Mouse (Mus musculus) embryonic facial prominence, embryonic 11.5 days (tissue): ENCODE results near the gene Ptp4a2. TPM values are rescaled to one million over a fixed set of nuclear protein-coding genes. Genes with fewer than 3 reads are reported as not detected.

Source experiments
- ATAC-seq: fragments of 200-750 bp; cut with Nextera tagmentation; replicated peaks from 2 replicates; pipeline ENCODE4 v1.8.0; 2017; ENCODE audit warnings: low read depth; ENCODE audit not compliant: insufficient number of reproducible peaks, low FRiP score, low TSS enrichment
- DNase-seq: peaks from one replicate; pipeline ENCODE4 v3.0.0-alpha.2; 2015; ENCODE audit warnings: low spot score
- H3K27ac ChIP-seq: fragments of 300-500 bp; sonication (generic); replicated peaks from 2 replicates; pipeline ENCODE4 v1.5.1; 2014; ENCODE audit warnings: mild to moderate bottlenecking, low read depth, low read length, control low read depth
- H3K27me3 ChIP-seq: fragments of 300-500 bp; sonication (generic); 2 replicates; pipeline ENCODE4 v1.6.1; 2014; ENCODE audit warnings: mild to moderate bottlenecking, low read length, moderate library complexity, mixed read lengths; ENCODE audit not compliant: control insufficient read depth, insufficient read depth
- H3K36me3 ChIP-seq: fragments of 300-500 bp; sonication (generic); replicated peaks from 2 replicates; pipeline ENCODE4 v1.6.1; 2014; ENCODE audit warnings: low read depth, mild to moderate bottlenecking, low read length, moderate library complexity, mixed read lengths; ENCODE audit not compliant: control insufficient read depth, insufficient read depth
- H3K4me1 ChIP-seq: fragments of 300-500 bp; sonication (generic); 2 replicates; pipeline ENCODE4 v1.6.1; 2014; ENCODE audit warnings: low read length, mixed read lengths; ENCODE audit not compliant: control insufficient read depth, insufficient read depth
- H3K4me2 ChIP-seq: fragments of 300-500 bp; sonication (generic); 2 replicates; pipeline ENCODE4 v1.6.1; 2014; ENCODE audit warnings: low read depth, mild to moderate bottlenecking, control low read depth, low read length, moderate library complexity
- H3K4me3 ChIP-seq: fragments of 300-500 bp; sonication (generic); 2 replicates; pipeline ENCODE4 v1.5.1; 2014; ENCODE audit warnings: low read depth, low read length, control low read depth
- H3K9ac ChIP-seq: fragments of 300-500 bp; sonication (generic); replicated peaks from 2 replicates; pipeline ENCODE4 v1.6.1; 2014; ENCODE audit warnings: mild to moderate bottlenecking, control low read depth, low read length
- H3K9me3 ChIP-seq: fragments of 300-500 bp; sonication (generic); replicated peaks from 2 replicates; pipeline ENCODE4 v1.6.1; 2016; ENCODE audit warnings: mild to moderate bottlenecking, low read length, inconsistent platforms, mixed read lengths; ENCODE audit not compliant: control insufficient read depth
- WGBS: fragments of 180-500 bp; shearing (Covaris S2); extraction: QIAGEN DNeasy Blood & Tissue Kit; methylation state at CpG from one replicate; pipeline ENCODE4 v1.1.7; 2014; 5-methylcytosine and 5-hydroxymethylcytosine counted together
- polyA plus RNA-seq: library from polyadenylated mRNA; unstranded; fragments of >200 nt; fragmentation: Nextera tagmentation; extraction: Ambion mirVana; gene quantifications from 2 replicates; pipeline ENCODE4 v1.2.1, GENCODE M21; 2014

Ptp4a2 gene
- polyA plus RNA-seq, 1 experiment from 2014 or later: 376 TPM

DNA sequence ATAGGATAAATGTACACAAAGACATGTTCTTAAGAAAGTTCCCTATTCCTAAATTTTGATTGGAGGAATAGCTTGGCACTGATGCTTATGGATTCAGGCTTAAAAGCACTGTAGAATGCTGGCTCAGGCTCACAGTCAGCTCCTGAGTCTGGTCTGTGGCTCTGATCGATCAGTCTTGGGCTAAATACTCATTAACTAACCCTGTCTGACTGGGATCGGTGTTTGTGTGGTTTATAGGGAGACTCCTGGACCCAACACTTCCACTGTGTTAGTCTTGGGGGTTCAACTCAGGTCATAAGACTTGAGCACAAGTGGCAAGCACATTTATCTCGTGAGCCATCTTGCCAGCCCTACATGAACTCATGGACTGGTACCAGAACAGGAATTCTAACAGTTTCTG, 6.0 kb upstream of the Ptp4a2 start:
- Histone ChIP-seq H3K4me2 (no peak overlapping the region), H3K27me3 (no peaks in the 10 kb centered on the region), H3K4me3 (no peak overlapping the region), H3K27ac (no peak overlapping the region), H3K4me1 (no peaks in the 10 kb centered on the region), H3K9me3 (no peaks in the 10 kb centered on the region), H3K9ac (no peak overlapping the region), H3K36me3 (no peaks in the 10 kb centered on the region)
- ATAC-seq (no peak), DNase-seq (no peak)
- 90% methylated on average over 3 of the region's 3 CpGs for WGBS

DNA sequence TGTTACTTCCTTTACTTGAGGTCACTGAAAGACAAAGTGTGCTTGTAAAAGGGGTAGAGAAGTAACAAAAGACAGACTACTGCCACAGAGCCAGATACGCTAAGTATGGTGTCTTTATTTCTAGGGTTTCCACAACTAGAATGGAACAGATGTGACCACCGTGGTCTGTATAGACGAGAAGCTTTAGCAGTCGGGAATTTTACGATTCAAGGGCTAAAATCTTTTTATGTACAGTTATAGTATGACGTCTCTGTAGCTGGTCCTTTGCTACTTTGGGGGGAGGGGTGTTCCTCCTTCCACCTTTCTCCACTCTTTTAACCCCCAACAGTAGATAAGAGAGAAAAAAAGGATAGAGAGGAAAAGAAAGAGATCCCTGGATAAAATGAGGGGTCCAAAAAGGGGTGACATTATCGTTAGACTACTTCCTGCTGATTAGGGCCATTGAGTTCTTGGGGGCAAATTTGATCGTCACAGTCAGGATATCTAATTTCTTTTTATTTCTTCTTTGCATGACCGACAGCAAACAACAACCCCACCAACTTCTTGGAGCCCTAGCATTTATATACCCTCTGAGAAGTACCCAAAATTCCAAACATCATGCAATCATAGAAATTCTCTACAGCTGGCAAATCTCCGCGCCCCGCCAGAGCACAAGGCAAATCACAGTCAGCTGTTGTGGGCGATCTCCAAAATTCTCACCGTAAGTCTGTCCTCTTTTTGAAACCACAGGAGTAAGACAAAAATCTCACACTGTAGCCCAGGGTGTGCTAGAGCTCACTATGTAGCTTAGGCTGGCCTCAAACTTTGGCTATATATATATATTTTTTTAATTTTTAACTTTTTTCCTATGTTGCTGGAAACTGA, 818 bp downstream of the Ptp4a2 start:
- Histone ChIP-seq H3K27me3 (no peaks in the 10 kb centered on the region), H3K27ac (no peak overlapping the region), H3K36me3 (no peaks in the 10 kb centered on the region), H3K4me1 (peaks cover 7% of the 10 kb centered on the region; the same call in 1 of the 2 replicates), H3K4me3 (no peak overlapping the region), H3K4me2 (no peak overlapping the region), H3K9me3 (no peaks in the 10 kb centered on the region), H3K9ac (no peak overlapping the region)
- ATAC-seq: no peak
- no peak for DNase-seq
- WGBS: 76% methylated on average over 14 of the region's 14 CpGs

DNA sequence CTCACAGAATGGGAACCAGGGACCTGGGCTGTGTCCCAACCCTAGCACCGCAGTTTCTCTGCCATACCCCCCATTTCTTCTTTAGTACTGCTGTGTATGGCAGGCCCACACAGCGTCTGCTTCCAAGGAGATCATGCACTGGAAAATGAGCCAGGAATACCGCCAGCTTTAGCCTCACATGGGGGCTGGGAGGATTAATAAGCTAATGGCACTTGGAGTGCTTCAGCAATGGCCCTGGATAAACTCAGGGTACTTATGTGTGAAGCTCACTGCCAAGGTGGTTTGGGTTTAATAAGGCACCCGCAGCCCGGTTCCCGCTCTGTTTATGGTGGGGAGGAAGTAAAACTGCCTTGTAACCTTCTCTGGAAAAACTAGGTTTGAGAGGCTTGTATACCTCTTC, 6.6 kb downstream of the Ptp4a2 start:
- Histone ChIP-seq H3K9me3 (no peaks in the 10 kb centered on the region), H3K27ac (no peak overlapping the region), H3K27me3 (no peaks in the 10 kb centered on the region), H3K4me2 (no peak overlapping the region), H3K4me1 (no peaks in the 10 kb centered on the region; the same call in 1 of the 2 replicates), H3K36me3 (no peaks in the 10 kb centered on the region), H3K4me3 (no peak overlapping the region), H3K9ac (no peak overlapping the region)
- WGBS: 74% methylated on average over 6 of the region's 6 CpGs
- DNase-seq: no peak
- no peak for ATAC-seq

DNA sequence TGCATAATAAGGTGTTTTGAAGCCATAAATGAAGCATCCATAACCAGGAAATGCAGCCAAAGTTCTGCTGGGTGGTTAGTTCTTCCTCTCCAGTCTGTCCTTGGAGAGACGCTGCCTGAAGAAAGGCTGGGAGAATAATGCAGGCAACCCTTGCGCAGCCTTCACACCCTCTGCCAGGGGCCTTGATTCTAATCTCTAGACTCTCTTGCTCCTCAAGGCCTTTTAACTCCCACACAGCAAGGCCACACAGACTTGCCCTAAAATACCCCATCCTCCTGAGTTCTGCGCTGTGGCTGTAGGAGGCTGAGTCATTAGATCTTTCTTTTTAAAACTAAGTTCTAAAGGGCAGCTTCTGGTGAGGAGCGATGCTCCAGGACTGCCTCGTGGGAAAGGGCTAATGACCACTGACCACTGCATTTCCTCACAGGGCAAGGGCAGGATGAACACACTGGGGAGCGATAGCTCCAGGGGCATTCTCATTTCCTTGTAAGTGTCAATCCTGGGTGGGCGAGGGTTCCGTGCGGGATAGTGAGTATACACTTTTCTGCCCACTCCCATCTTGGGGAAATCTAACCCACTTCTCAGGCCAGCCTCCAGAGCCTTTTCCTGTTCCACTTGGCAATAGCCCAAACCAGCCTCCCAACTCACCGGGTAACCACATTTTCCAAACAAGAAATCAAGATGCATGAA, 7.6 kb downstream of the Ptp4a2 start:
- Histone ChIP-seq H3K9ac (no peak overlapping the region), H3K9me3 (no peaks in the 10 kb centered on the region), H3K27me3 (no peaks in the 10 kb centered on the region), H3K4me3 (no peak overlapping the region), H3K4me1 (no peaks in the 10 kb centered on the region; the same call in 1 of the 2 replicates), H3K36me3 (no peaks in the 10 kb centered on the region), H3K27ac (no peak overlapping the region), H3K4me2 (no peak overlapping the region)
- no peak for ATAC-seq
- no peak for DNase-seq
- whole genome bisulfite sequencing: 74% methylated on average over 10 of the region's 10 CpGs

DNA sequence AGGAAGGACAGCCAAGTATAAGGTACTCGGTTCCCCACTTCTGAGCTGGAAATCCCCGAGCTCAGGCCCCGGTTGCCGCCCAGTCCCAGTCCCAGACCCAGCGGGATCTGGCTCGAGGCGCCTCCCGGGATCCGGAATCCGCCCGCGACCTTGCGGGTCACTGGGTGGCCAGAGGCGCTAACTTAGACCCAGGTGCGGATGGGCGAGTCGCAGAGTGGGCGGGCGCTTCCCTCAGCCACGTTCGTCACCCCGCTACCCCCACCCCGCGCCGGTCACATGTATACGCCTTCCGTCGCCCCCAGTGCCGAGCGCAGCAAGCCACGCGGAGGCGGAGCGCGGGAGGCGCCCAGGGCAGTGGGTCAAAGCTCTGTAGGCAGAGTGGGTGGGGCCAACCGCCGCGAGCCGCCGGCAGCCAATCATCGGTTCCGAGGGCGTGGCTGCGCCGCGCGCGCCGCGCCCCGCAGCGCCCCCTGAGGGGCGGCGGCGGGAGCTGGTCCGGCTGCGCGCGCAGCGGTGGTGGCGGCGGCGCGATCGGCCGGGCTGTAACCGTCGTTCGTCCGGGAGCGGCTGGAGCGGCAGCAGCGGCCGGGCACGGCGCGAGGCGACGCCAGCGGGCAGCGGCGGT, 8.8 kb downstream of the Ptp4a2 start:
- Histone ChIP-seq H3K36me3 (no peaks in the 10 kb centered on the region), H3K9me3 (no peaks in the 10 kb centered on the region), H3K27me3 (no peaks in the 10 kb centered on the region), H3K9ac (peak overlapping the region; percentile 90), H3K4me3 (peak overlapping the region; percentile 68), H3K27ac (peak overlapping the region; percentile 82), H3K4me1 (no peaks in the 10 kb centered on the region; the same call in 1 of the 2 replicates), H3K4me2 (peak overlapping the region; percentile 52)
- WGBS: 0% methylated on average over 34 of the region's 83 CpGs
- peak; percentile 97 for DNase-seq
- peak; percentile 94 for ATAC-seq

DNA sequence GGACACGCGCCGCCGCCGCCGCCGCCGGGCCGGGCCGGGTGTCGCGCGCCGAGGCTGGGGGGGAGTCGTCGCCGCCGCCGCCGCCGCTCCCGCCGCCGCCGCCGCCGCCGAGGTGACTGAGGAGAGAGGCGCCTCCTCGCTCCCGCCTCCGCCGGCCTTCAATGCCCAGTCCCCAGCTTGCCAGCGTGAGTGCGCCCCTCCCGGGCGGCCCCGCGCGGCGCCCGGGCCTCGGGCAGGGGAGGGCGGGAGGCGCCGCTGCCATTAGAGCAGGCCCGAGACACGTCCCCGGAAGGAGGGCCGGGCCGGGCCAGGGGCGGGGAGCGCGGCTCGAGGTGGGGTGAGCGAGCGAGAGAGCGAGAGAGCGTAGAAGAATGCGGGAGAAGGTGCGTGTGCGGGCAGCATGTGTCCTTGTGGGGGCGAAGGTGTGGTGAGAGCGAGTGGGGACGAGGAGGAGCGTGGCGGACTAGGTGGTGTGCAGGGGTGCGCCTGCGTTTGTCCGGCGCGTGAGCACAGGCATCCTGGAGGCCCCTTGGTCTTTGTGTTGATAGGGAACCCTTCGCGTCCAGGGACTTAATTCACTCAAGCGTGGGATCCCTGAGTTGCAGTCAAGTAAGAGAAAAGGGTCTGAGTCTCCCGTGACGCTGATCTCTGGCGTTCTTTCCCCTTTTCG, 9.5 kb downstream of the Ptp4a2 start:
- under 1% methylated on average over 54 of the region's 79 CpGs for WGBS
- H3K9me3 ChIP-seq: no peaks in the 10 kb centered on the region
- peak overlapping the region; percentile 82 for H3K27ac ChIP-seq
- peak overlapping the region; percentile 90 for H3K9ac ChIP-seq
- ATAC-seq (peak; percentile 86), DNase-seq (peak; percentile 73)
- H3K36me3 ChIP-seq: no peaks in the 10 kb centered on the region
- H3K4me2 ChIP-seq: peak overlapping the region; percentile 52
- H3K4me1 ChIP-seq: no peaks in the 10 kb centered on the region; the same call in 1 of the 2 replicates
- H3K4me3 ChIP-seq: peak overlapping the region; percentile 68
- H3K27me3 ChIP-seq: no peaks in the 10 kb centered on the region

DNA sequence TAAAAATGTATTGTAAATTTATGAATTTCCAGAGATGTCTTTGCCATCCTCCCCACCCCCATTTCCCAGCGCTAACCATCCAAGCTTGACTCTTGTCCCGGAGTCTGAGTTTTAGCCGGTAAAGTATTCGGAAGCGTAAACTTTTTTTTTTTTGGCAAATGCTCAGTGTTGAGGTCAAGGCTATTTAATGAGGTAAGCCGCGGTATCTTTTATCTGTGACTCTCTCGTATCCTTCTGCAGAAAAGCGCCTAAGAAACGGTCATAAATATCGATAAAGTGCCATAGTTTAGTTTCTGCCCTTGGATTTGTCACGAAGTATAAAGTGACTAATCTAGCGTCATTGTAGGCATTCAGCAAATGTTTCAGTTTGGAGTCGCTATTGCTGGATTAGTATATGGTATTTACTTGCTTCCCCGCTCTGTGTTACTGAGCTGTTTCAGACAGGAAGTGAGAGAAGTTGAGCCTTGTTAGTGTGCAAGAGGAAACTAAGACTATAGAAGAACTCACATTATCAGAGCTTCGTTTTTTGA, 10.1 kb downstream of the Ptp4a2 start:
- 2% methylated on average over 16 of the region's 16 CpGs for WGBS
- Histone ChIP-seq H3K9me3 (no peaks in the 10 kb centered on the region), H3K27ac (0 out of 2 replicates have a peak overlapping the region, but pooled peaks have one; percentile 82), H3K4me3 (peak overlapping the region; percentile 68), H3K4me1 (no peaks in the 10 kb centered on the region; the same call in 1 of the 2 replicates), H3K27me3 (no peaks in the 10 kb centered on the region), H3K36me3 (no peaks in the 10 kb centered on the region), H3K4me2 (peak overlapping the region; percentile 52), H3K9ac (peak overlapping the region; percentile 90)
- peak; percentile 46 for DNase-seq
- ATAC-seq: no peak
